Mouse (Mus musculus): Measurements from ENCODE around the gene Meis3. TPM values are rescaled to one million over a fixed set of nuclear protein-coding genes. Genes with fewer than 3 reads are reported as not detected.
A peak's percentile ranks its signal among the peaks of the same experiment; 100 is the strongest.

The Meis3 gene
- polyA plus RNA-seq, 1 experiment from 2014 or later, result 137 TPM

GRCm38 (mm10) chr7:16210862-16211365, 36.0 kb downstream of the Meis3 start:
- no peak overlapping the region for H3K9ac ChIP-seq (replicated peaks; ENCODE audit: low read length)
- ATAC-seq (ENCODE audit: low FRiP score, low TSS enrichment), result no peak
- no peak overlapping the region for H3K4me3 ChIP-seq (replicated peaks; ENCODE audit: low read depth, low read length)
- WGBS, result 81% methylated on average over 12 of the region's 12 CpGs
- no peaks in the 10 kb centered on the region for H3K9me3 ChIP-seq (ENCODE audit: control insufficient read depth, low read length)
- no peaks in the 10 kb centered on the region for H3K4me1 ChIP-seq (ENCODE audit: control insufficient read depth, insufficient read depth, low read length)
- no peak overlapping the region for H3K27ac ChIP-seq (replicated peaks; ENCODE audit: low read depth, low read length)
- H3K36me3 ChIP-seq (ENCODE audit: control insufficient read depth, insufficient read depth, low read length), result peaks cover 89% of the 10 kb centered on the region
- DNase-seq, result no peak
- no peaks in the 10 kb centered on the region for H3K27me3 ChIP-seq (ENCODE audit: control insufficient read depth, insufficient read depth, low read length)
- H3K4me2 ChIP-seq (ENCODE audit: low read length), result no peak overlapping the region

- Histone ChIP-seq H3K4me2 (ENCODE audit: low read length) (no peak overlapping the region), H3K9ac (replicated peaks; ENCODE audit: low read length) (no peak overlapping the region), H3K27me3 (ENCODE audit: control insufficient read depth, insufficient read depth, low read length) (no peaks in the 10 kb centered on the region), H3K9me3 (ENCODE audit: control insufficient read depth, low read length) (no peaks in the 10 kb centered on the region), H3K4me3 (replicated peaks; ENCODE audit: low read depth, low read length) (no peak overlapping the region), H3K4me1 (ENCODE audit: control insufficient read depth, insufficient read depth, low read length) (no peaks in the 10 kb centered on the region), H3K36me3 (ENCODE audit: control insufficient read depth, insufficient read depth, low read length) (peaks cover 93% of the 10 kb centered on the region), H3K27ac (replicated peaks; ENCODE audit: low read depth, low read length) (no peak overlapping the region)
- DNase-seq (no peak), ATAC-seq (ENCODE audit: low FRiP score, low TSS enrichment) (no peak)
- 91% methylated on average over 6 of the region's 6 CpGs for WGBS
Observed at GRCm38 (mm10) chr7:16213196-16213595, 38.3 kb downstream of the Meis3 start.

- no peak overlapping the region for H3K9ac ChIP-seq (replicated peaks; ENCODE audit: low read length)
- no peaks in the 10 kb centered on the region for H3K27me3 ChIP-seq (ENCODE audit: control insufficient read depth, insufficient read depth, low read length)
- H3K4me2 ChIP-seq (ENCODE audit: low read length), result no peak overlapping the region
- no peak for DNase-seq
- no peaks in the 10 kb centered on the region for H3K4me1 ChIP-seq (ENCODE audit: control insufficient read depth, insufficient read depth, low read length)
- no peaks in the 10 kb centered on the region for H3K9me3 ChIP-seq (ENCODE audit: control insufficient read depth, low read length)
- no peak overlapping the region for H3K27ac ChIP-seq (replicated peaks; ENCODE audit: low read depth, low read length)
- no peak for ATAC-seq (ENCODE audit: low FRiP score, low TSS enrichment)
- WGBS, result 95% methylated on average over 9 of the region's 9 CpGs
- H3K36me3 ChIP-seq (ENCODE audit: control insufficient read depth, insufficient read depth, low read length), result peaks cover 92% of the 10 kb centered on the region
- no peak overlapping the region for H3K4me3 ChIP-seq (replicated peaks; ENCODE audit: low read depth, low read length)
Observed at GRCm38 (mm10) chr7:16213986-16214385, 39.1 kb downstream of the Meis3 start.

DNA sequence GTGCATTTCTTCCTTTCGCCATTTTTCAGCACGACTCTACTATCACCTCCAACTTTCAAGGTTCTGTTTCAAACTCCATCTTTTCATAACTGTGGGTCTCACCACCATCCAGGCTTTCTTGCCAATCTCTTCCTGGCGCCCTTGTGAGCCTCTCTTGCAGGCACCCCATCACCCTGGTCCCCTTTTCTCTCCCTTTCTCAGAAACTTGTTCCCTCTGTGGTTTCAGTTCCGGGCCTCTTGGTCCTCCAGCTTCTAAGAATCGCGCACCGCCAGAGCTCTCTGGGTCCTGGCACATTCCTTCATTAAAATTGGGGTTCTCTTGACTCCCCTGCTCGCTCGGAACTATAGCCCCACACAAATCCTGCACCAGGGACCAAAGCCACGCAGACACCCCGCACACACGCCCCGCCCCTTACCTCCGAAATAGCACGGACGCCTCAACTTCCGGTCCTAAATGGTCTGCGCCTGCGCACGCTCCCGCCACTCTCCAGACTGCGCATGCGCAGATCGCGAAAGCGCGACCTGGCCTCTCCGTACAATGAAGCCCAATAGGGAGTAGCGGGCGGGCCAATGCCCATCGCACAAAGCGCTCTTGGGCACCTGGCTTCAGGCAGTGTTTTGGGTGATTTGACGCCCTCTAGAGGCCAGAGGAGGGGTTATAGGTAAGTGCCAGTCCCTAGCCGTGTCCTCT, 46.8 kb downstream of the Meis3 start, which contains the start of gene Dhx34:
TSS of gene Dhx34 (minus strand) at position 456 of the 691 bp plus-strand sequence.
- Histone ChIP-seq H3K27ac (replicated peaks; ENCODE audit: low read depth, low read length) (peak within 1 kb of the TSS; percentile 66), H3K4me3 (replicated peaks; ENCODE audit: low read depth, low read length) (peak within 1 kb of the TSS; percentile 64), H3K9ac (replicated peaks; ENCODE audit: low read length) (peak within 1 kb of the TSS; percentile 72), H3K9me3 (ENCODE audit: control insufficient read depth, low read length) (no peaks in the 10 kb centered on the region), H3K4me2 (ENCODE audit: low read length) (peak within 1 kb of the TSS; percentile 68), H3K4me1 (ENCODE audit: control insufficient read depth, insufficient read depth, low read length) (peaks cover 10% of the 10 kb centered on the region; the same call in 1 of the 2 replicates), H3K27me3 (ENCODE audit: control insufficient read depth, insufficient read depth, low read length) (no peaks in the 10 kb centered on the region), H3K36me3 (ENCODE audit: control insufficient read depth, insufficient read depth, low read length) (peaks cover 19% of the 10 kb centered on the region)
- ATAC-seq (ENCODE audit: low FRiP score, low TSS enrichment), result peak; percentile 93
- WGBS, result 1% methylated on average over 34 of the region's 34 CpGs
- peak; percentile 99 for DNase-seq

GRCm38 (mm10) chr7:16229869-16230268, 55.0 kb downstream of the Meis3 start:
- Histone ChIP-seq H3K27me3 (ENCODE audit: control insufficient read depth, insufficient read depth, low read length) (no peaks in the 10 kb centered on the region), H3K4me3 (replicated peaks; ENCODE audit: low read depth, low read length) (no peak overlapping the region), H3K9me3 (ENCODE audit: control insufficient read depth, low read length) (0 out of 2 replicates have a peak, but pooled peaks cover 3% of the 10 kb centered on the region), H3K36me3 (ENCODE audit: control insufficient read depth, insufficient read depth, low read length) (no peaks in the 10 kb centered on the region), H3K9ac (replicated peaks; ENCODE audit: low read length) (no peak overlapping the region), H3K4me2 (ENCODE audit: low read length) (no peak overlapping the region), H3K27ac (replicated peaks; ENCODE audit: low read depth, low read length) (no peak overlapping the region), H3K4me1 (ENCODE audit: control insufficient read depth, insufficient read depth, low read length) (no peaks in the 10 kb centered on the region)
- DNase-seq (no peak), ATAC-seq (ENCODE audit: low FRiP score, low TSS enrichment) (no peak)
- WGBS, result 66% methylated on average over 5 of the region's 5 CpGs

Other genes with a start within 250 kb of the Meis3 start
- gene Nop53, start 229.0 kb upstream of the Meis3 start, polyA plus RNA-seq (2014; fragmentation: Nextera tagmentation; extraction: Ambion mirVana), result 135 and 136 TPM in 2 replicates
- 3.1 and 3.9 TPM in 2 replicates for gene Ehd2, start 207.5 kb upstream of the Meis3 start, polyA plus RNA-seq (2014; fragmentation: Nextera tagmentation; extraction: Ambion mirVana)
- gene Bicra, start 127.2 kb upstream of the Meis3 start, polyA plus RNA-seq (2014; fragmentation: Nextera tagmentation; extraction: Ambion mirVana), result 6.5 and 9.0 TPM in 2 replicates
- 0.09 and 0.13 TPM in 2 replicates for gene Zfp541, start 113.3 kb upstream of the Meis3 start, polyA plus RNA-seq (2014; fragmentation: Nextera tagmentation; extraction: Ambion mirVana)
- 209 and 245 TPM in 2 replicates for gene Napa, start 76.6 kb upstream of the Meis3 start, polyA plus RNA-seq (2014; fragmentation: Nextera tagmentation; extraction: Ambion mirVana)
- gene Kptn, start 55.2 kb upstream of the Meis3 start, polyA plus RNA-seq (2014; fragmentation: Nextera tagmentation; extraction: Ambion mirVana), result 33.1 and 40.5 TPM in 2 replicates
- gene Slc8a2, start 45.3 kb upstream of the Meis3 start, polyA plus RNA-seq (2014; fragmentation: Nextera tagmentation; extraction: Ambion mirVana), result 1.1 and 1.2 TPM in 2 replicates
- gene Dhx34, start 46.9 kb downstream of the Meis3 start, polyA plus RNA-seq (2014; fragmentation: Nextera tagmentation; extraction: Ambion mirVana), result 11.6 and 11.9 TPM in 2 replicates
- gene C5ar2, start 69.1 kb downstream of the Meis3 start, polyA plus RNA-seq (2014; fragmentation: Nextera tagmentation; extraction: Ambion mirVana), result not detected in 2 replicates
- gene C5ar1, start 84.5 kb downstream of the Meis3 start, polyA plus RNA-seq (2014; fragmentation: Nextera tagmentation; extraction: Ambion mirVana), result 0.11 and 1.6 TPM in 2 replicates
- gene Inafm1, start 98.5 kb downstream of the Meis3 start, polyA plus RNA-seq (2014; fragmentation: Nextera tagmentation; extraction: Ambion mirVana), result 36.4 and 44.7 TPM in 2 replicates
- gene Ccdc9, start 111.7 kb downstream of the Meis3 start, polyA plus RNA-seq (2014; fragmentation: Nextera tagmentation; extraction: Ambion mirVana), result 17.6 and 24.1 TPM in 2 replicates
- 16.8 and 24.8 TPM in 2 replicates for gene Bbc3, start 133.3 kb downstream of the Meis3 start, polyA plus RNA-seq (2014; fragmentation: Nextera tagmentation; extraction: Ambion mirVana)
- 178 and 240 TPM in 2 replicates for gene Sae1, start 212.7 kb downstream of the Meis3 start, polyA plus RNA-seq (2014; fragmentation: Nextera tagmentation; extraction: Ambion mirVana)
- gene Zc3h4, start 225.8 kb downstream of the Meis3 start, polyA plus RNA-seq (2014; fragmentation: Nextera tagmentation; extraction: Ambion mirVana), result 17.1 and 19.2 TPM in 2 replicates